Mouse (Mus musculus) ES-E14 (cell line): ENCODE measurements around the gene Olfr132. TPM values are rescaled to one million over a fixed set of nuclear protein-coding genes. Genes with fewer than 3 reads are reported as not detected.
"Not testable (repeated sequence)": the region's sequence is repeated elsewhere in the genome, so short reads cannot be mapped to it uniquely, and the experiment has no call there.

Source experiments
- DNase-seq: peaks from one replicate; pipeline ENCODE4 v3.0.0-alpha.2; 2013; ENCODE audit warnings: low read depth, low spot score
- H3K27ac ChIP-seq: 2 replicates; pipeline ENCODE4 v1.5.1; 2012; ENCODE audit warnings: low read depth, mild to moderate bottlenecking, low read length, moderate library complexity, mixed read lengths; ENCODE audit not compliant: poor library complexity, insufficient read depth, severe bottlenecking
- H3K36me3 ChIP-seq: 2 replicates; pipeline ENCODE4 v1.6.1; 2012; ENCODE audit warnings: mild to moderate bottlenecking, low read length, moderate library complexity, mixed read lengths; ENCODE audit not compliant: control insufficient read depth, poor library complexity, insufficient read depth, severe bottlenecking
- H3K4me1 ChIP-seq, 2 experiments: fragments of 150-350 bp in 1 of 2; sonication (generic) in 1 of 2; 2 replicates each; pipeline ENCODE4 v1.6.1; 2012; ENCODE audit warnings: low read length in 2 of 2, mild to moderate bottlenecking in 1 of 2, mixed read lengths in 1 of 2; ENCODE audit not compliant: control insufficient read depth in 2 of 2, insufficient read depth in 2 of 2, poor library complexity in 1 of 2
- H3K4me3 ChIP-seq, 2 experiments: fragments of 150-350 bp in 1 of 2; sonication (generic) in 1 of 2; 2 replicates each; pipeline ENCODE4 v1.5.1; 2012; ENCODE audit warnings: low read length in 2 of 2, low read depth in 1 of 2, mild to moderate bottlenecking in 1 of 2, mixed read lengths in 1 of 2; ENCODE audit not compliant: insufficient read depth in 1 of 2, poor library complexity in 1 of 2, severe bottlenecking in 1 of 2
- H3K9ac ChIP-seq: 2 replicates; pipeline ENCODE4 v1.6.1; 2012; ENCODE audit warnings: low read depth, mild to moderate bottlenecking, low read length, mixed read lengths; ENCODE audit not compliant: poor library complexity, insufficient read depth, severe bottlenecking
- H3K9me3 ChIP-seq: fragments of 150-350 bp; sonication (generic); 2 replicates; pipeline ENCODE4 v1.6.1; 2012; ENCODE audit warnings: low read depth, mild to moderate bottlenecking, low read length; ENCODE audit not compliant: control insufficient read depth, insufficient read depth
- CHD2 ChIP-seq: IDR thresholded peaks from 2 replicates; pipeline ENCODE4 v1.6.1; 2014; ENCODE audit warnings: mild to moderate bottlenecking, low read depth, low read length, inconsistent platforms
- HCFC1 ChIP-seq: IDR thresholded peaks from 2 replicates; pipeline ENCODE4 v1.6.1; 2012; ENCODE audit warnings: low read length, inconsistent platforms, borderline replicate concordance; ENCODE audit not compliant: insufficient read depth
- MAFK ChIP-seq: IDR thresholded peaks from 2 replicates; pipeline ENCODE4 v1.6.1; 2014; ENCODE audit warnings: mild to moderate bottlenecking, low read depth, low read length, inconsistent platforms; ENCODE audit not compliant: insufficient read depth
- ZC3H11A ChIP-seq: IDR thresholded peaks from 2 replicates; pipeline ENCODE4 v1.6.1; 2012; ENCODE audit warnings: low read depth, mild to moderate bottlenecking, inconsistent platforms, low read length, borderline replicate concordance
- ZNF384 ChIP-seq: IDR thresholded peaks from 2 replicates; pipeline ENCODE4 v1.6.1; 2012; ENCODE audit warnings: low read depth, low read length, inconsistent platforms
- in situ Hi-C, 2 experiments: fragments of 600-800 bp; cut with MboI; formaldehyde crosslinking; loops; one replicate each; pipeline ENCODE4 v1.15.1; 2025; ENCODE audit warnings: low sequenced_read_pairs in 2 of 2, inconsistent platforms in 1 of 2; ENCODE audit not compliant: unreplicated experiment in 2 of 2
- total RNA-seq: library from RNA; depleted of rRNA; stranded (reverse); fragments of 300-350 nt; gene quantifications from 2 replicates; pipeline ENCODE4 v1.2.3, GENCODE M21; 2012; rRNA removed

Gene Olfr132
- total RNA-seq: not detected in 2 replicates

- TF ChIP-seq ZC3H11A (no peak), ZNF384 (no peak), HCFC1 (no peak), CHD2 (no peak), MAFK (no peak)
- Histone ChIP-seq H3K4me3 (no peak within 1 kb of the TSS), H3K4me1 (no peaks in the 10 kb centered on the region), H3K36me3 (no peaks in the 10 kb centered on the region), H3K9ac (no peak within 1 kb of the TSS), H3K9me3 (no peaks in the 10 kb centered on the region), H3K27ac (no peak within 1 kb of the TSS)
- no peak for DNase-seq
- in situ Hi-C loops: no loop called here
Observed at GRCm38 (mm10) chr17:38134426-38134825, at the start of gene Olfr132. Olfr132 (minus strand) TSS chr17:38134526.

- in situ Hi-C loops: no loop called here
- TF ChIP-seq CHD2 (no peak), HCFC1 (no peak), MAFK (no peak), ZC3H11A (no peak), ZNF384 (no peak)
Observed at GRCm38 (mm10) chr17:38171088-38171487, 36.8 kb upstream of the Olfr132 start, which contains the start of gene Olfr134. Olfr134 (plus strand) TSS chr17:38171388.

GRCm38 (mm10) chr17:38144981-38145380 lies 10.7 kb upstream of the Olfr132 start, which contains the start of gene Olfr133:
Olfr133 (plus strand) TSS chr17:38145281.
- H3K9ac ChIP-seq: no peak within 1 kb of the TSS

More at GRCm38 (mm10) chr17:38171088-38171487, 36.8 kb upstream of the Olfr132 start, which contains the start of gene Olfr134:
- Histone ChIP-seq H3K27ac (no peak within 1 kb of the TSS), H3K4me1 (no peaks in the 10 kb centered on the region), H3K4me3 (no peak within 1 kb of the TSS), H3K36me3 (no peaks in the 10 kb centered on the region), H3K9ac (no peak within 1 kb of the TSS), H3K9me3 (no peaks in the 10 kb centered on the region)
- no peak for DNase-seq

GRCm38 (mm10) chr17:38125371-38125770 lies 9.0 kb downstream of the Olfr132 start:
- H3K9ac ChIP-seq, DNase-seq, H3K36me3 ChIP-seq, H3K4me1 ChIP-seq, H3K27ac ChIP-seq, H3K4me3 ChIP-seq, H3K9me3 ChIP-seq, in situ Hi-C loops: not testable (repeated sequence)

More at GRCm38 (mm10) chr17:38144981-38145380, 10.7 kb upstream of the Olfr132 start, which contains the start of gene Olfr133:
- Histone ChIP-seq H3K27ac (no peak within 1 kb of the TSS), H3K36me3 (no peaks in the 10 kb centered on the region), H3K9me3 (no peaks in the 10 kb centered on the region), H3K4me3 (no peak within 1 kb of the TSS), H3K4me1 (no peaks in the 10 kb centered on the region)
- TF ChIP-seq MAFK (no peak), CHD2 (no peak), ZC3H11A (no peak), HCFC1 (no peak), ZNF384 (no peak)
- no peak for DNase-seq
- in situ Hi-C loops: no loop called here

GRCm38 (mm10) chr17:38124199-38124598 lies 10.1 kb downstream of the Olfr132 start:
- in situ Hi-C loops, DNase-seq, H3K36me3 ChIP-seq, H3K4me3 ChIP-seq, H3K27ac ChIP-seq, H3K4me1 ChIP-seq, H3K9me3 ChIP-seq, H3K9ac ChIP-seq: not testable (repeated sequence)
